Mouse (Mus musculus) heart, embryonic 14.5 days (tissue): ENCODE data around the gene Cgrrf1. TPM values are rescaled to one million over a fixed set of nuclear protein-coding genes. Genes with fewer than 3 reads are reported as not detected.

Source experiments
- ATAC-seq: fragments of 200-750 bp; cut with Nextera tagmentation; 2 replicates; pipeline ENCODE4 v1.8.0; 2017; ENCODE audit warnings: low read depth, moderate TSS enrichment; ENCODE audit not compliant: insufficient number of reproducible peaks, insufficient read depth, low FRiP score
- H3K27ac ChIP-seq, 2 experiments: fragments of 200-500 bp in 1 of 2; fragments of 300-500 bp in 1 of 2; sonication (generic) in 1 of 2; replicated peaks in 1 of 2; 2 replicates each; pipeline ENCODE4 v1.5.1; 2012 to 2014; ENCODE audit warnings: low read depth in 2 of 2, low read length in 2 of 2, control low read depth in 1 of 2, mild to moderate bottlenecking in 1 of 2, mixed read lengths in 1 of 2; ENCODE audit not compliant: control insufficient read depth in 1 of 2, insufficient read depth in 1 of 2
- H3K27me3 ChIP-seq: fragments of 300-500 bp; sonication (generic); 2 replicates; pipeline ENCODE4 v1.6.1; 2014; ENCODE audit warnings: mild to moderate bottlenecking, low read length, control low read depth; ENCODE audit not compliant: control insufficient read depth, insufficient read depth
- H3K36me3 ChIP-seq: fragments of 300-500 bp; sonication (generic); 2 replicates; pipeline ENCODE4 v1.6.1; 2014; ENCODE audit warnings: mild to moderate bottlenecking, control low read depth, low read length, mixed read lengths; ENCODE audit not compliant: control insufficient read depth, insufficient read depth
- H3K4me1 ChIP-seq, 2 experiments: fragments of 200-500 bp in 1 of 2; fragments of 300-500 bp in 1 of 2; sonication (generic) in 1 of 2; 2 replicates each; pipeline ENCODE4 v1.6.1; 2012 to 2014; ENCODE audit warnings: low read length in 2 of 2, control low read depth in 1 of 2, mixed read lengths in 1 of 2; ENCODE audit not compliant: control insufficient read depth in 2 of 2, insufficient read depth in 2 of 2
- H3K4me2 ChIP-seq: fragments of 300-500 bp; sonication (generic); 2 replicates; pipeline ENCODE4 v1.6.1; 2014; ENCODE audit warnings: mild to moderate bottlenecking, low read length
- H3K4me3 ChIP-seq, 2 experiments: fragments of 200-500 bp in 1 of 2; fragments of 300-500 bp in 1 of 2; sonication (generic) in 1 of 2; 2 replicates each; pipeline ENCODE4 v1.5.1; 2012 to 2014; ENCODE audit warnings: low read length in 2 of 2, mild to moderate bottlenecking in 2 of 2, control low read depth in 1 of 2, low read depth in 1 of 2, moderate library complexity in 1 of 2; ENCODE audit not compliant: control insufficient read depth in 1 of 2, insufficient read depth in 1 of 2
- H3K9ac ChIP-seq: fragments of 300-500 bp; sonication (generic); 2 replicates; pipeline ENCODE4 v1.6.1; 2014; ENCODE audit warnings: mild to moderate bottlenecking, low read length
- H3K9me3 ChIP-seq: fragments of 300-500 bp; sonication (generic); 2 replicates; pipeline ENCODE4 v1.6.1; 2016; ENCODE audit warnings: low read length, control low read depth; ENCODE audit not compliant: control insufficient read depth
- WGBS: fragments of 180-500 bp; shearing (Covaris S2); extraction: QIAGEN DNeasy Blood & Tissue Kit; methylation state at CpG from one replicate; pipeline ENCODE4 v1.1.7; 2014; 5-methylcytosine and 5-hydroxymethylcytosine counted together
- polyA plus RNA-seq: library from polyadenylated mRNA; unstranded; fragments of >200 nt; fragmentation: Nextera tagmentation; extraction: Ambion mirVana; gene quantifications from 2 replicates; pipeline ENCODE4 v1.2.1, GENCODE M21; 2014

The Cgrrf1 gene
- polyA plus RNA-seq, 1 experiment from 2014 or later: 35.3 TPM

DNA sequence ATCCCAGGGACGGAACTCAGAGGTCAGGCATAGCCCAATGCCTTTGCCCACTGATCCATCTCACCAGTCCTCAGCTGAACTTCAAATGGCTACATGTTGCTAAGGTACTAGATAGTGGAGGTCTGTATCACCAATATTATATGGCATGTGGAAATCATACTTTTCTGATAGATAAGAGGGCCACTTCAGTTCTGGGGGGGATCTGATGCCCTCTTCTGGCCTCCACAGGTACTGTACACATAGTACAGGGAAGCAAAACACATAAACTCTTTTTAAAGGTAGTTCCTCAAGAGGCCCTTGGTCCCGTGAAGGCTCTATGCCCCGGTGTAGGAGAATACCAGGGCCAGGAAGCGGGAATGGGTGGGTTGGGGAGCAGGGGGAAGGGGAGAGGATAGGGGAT, 41.6 kb upstream of the Cgrrf1 start:
- Histone ChIP-seq H3K9me3 (no peaks in the 10 kb centered on the region), H3K9ac (no peak overlapping the region), H3K4me2 (no peak overlapping the region), H3K4me1 (peaks cover 4 to 17% of the 10 kb centered on the region in 2 experiments), H3K27me3 (no peaks in the 10 kb centered on the region), H3K36me3 (no peaks in the 10 kb centered on the region), H3K27ac (no peak overlapping the region), H3K4me3 (no peak overlapping the region)
- no peak for ATAC-seq
- 75% methylated on average over 4 of the region's 4 CpGs for WGBS

DNA sequence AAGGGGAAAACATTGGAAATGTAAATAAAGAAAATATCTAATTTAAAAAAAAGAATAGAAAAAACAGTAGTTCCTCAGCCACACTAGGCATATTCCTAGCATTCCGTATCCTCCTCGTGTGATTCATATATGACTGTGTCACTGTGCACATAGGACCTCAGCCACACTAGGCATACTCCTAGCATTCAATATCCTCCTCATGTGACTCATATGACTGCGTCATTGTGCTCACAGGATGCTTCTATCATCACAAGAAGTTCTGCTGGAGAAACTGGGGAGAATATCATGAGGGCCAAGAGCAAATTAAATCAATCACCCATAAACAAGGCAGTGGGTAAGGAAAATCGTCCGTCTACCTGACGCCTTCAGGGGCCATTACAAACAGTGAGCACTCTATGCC, 41.2 kb upstream of the Cgrrf1 start:
- H3K4me3 ChIP-seq: no peak overlapping the region
- H3K27me3 ChIP-seq: no peaks in the 10 kb centered on the region
- peaks cover 4 to 17% of the 10 kb centered on the region in 2 experiments for H3K4me1 ChIP-seq
- H3K9ac ChIP-seq: no peak overlapping the region
- ATAC-seq: no peak
- WGBS: 88% methylated on average over 6 of the region's 6 CpGs
- no peak overlapping the region for H3K27ac ChIP-seq
- no peaks in the 10 kb centered on the region for H3K36me3 ChIP-seq
- no peak overlapping the region for H3K4me2 ChIP-seq
- no peaks in the 10 kb centered on the region for H3K9me3 ChIP-seq

DNA sequence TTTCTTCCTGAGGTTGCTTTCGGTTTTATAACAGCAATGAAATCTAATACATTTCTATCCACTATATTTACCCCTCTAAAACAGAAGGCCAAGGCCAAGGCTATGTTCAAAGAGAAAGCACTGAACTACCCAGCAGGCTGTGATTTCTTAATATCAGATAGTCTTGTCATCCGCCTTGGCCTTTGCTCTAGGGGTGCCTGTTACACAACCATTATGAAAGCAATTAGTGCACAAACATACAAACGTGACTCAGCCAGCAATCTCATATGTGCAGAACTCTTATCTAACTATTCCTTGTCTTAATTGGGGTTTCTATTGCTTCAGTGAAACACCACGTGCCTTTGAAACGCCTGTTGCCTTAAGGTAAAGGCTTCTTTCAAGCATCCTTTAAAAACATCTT, 37.8 kb upstream of the Cgrrf1 start:
- 82% methylated on average over 5 of the region's 5 CpGs for WGBS
- H3K27ac ChIP-seq: no peak overlapping the region
- no peak overlapping the region for H3K4me2 ChIP-seq
- no peak for ATAC-seq
- no peak overlapping the region for H3K4me3 ChIP-seq
- H3K27me3 ChIP-seq: no peaks in the 10 kb centered on the region
- H3K4me1 ChIP-seq: no peaks in the 10 kb centered on the region; a peak in 1 of 4 replicates
- no peak overlapping the region for H3K9ac ChIP-seq
- H3K9me3 ChIP-seq: no peaks in the 10 kb centered on the region
- H3K36me3 ChIP-seq: 0 out of 2 replicates have a peak, but pooled peaks cover under 1% of the 10 kb centered on the region

DNA sequence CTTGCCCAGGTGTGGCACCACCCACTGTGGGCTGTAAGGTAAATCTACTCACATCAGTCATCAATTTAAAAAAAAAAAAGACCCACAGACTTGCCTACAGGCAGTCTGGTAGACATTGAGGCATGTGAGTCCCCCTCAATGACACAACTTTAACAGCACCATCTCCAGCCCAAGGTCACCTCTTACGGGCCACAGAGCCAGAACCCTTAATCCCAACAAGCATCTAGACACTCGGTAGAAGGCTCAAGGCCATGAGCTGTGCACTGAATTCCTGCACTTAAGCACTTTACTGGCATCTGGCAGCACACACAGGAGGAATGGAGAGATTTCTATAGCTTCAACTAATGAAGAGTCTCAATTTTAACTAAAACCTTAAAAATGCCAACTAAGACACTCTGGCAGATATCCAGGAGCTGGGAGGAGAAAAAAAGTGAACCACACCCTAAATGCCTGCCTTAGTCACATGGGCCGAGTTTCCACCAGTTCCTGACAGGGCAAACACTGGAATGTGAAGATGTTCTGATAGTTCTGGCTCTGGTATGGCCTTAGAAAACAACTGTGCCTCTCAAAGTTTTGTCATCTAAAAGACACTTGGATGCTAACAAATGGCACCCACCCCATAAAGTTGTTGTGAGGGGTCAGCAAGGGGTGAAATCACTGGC, 31.1 kb upstream of the Cgrrf1 start:
- H3K9ac ChIP-seq: no peak overlapping the region
- peaks cover 0 to 6% of the 10 kb centered on the region in 2 experiments; a peak in 2 of 4 replicates for H3K4me1 ChIP-seq
- no peak overlapping the region for H3K4me2 ChIP-seq
- no peak overlapping the region for H3K4me3 ChIP-seq
- WGBS: 56% methylated on average over 3 of the region's 3 CpGs
- H3K36me3 ChIP-seq: 0 out of 2 replicates have a peak, but pooled peaks cover 7% of the 10 kb centered on the region
- ATAC-seq: no peak
- H3K9me3 ChIP-seq: no peaks in the 10 kb centered on the region
- no peak overlapping the region for H3K27ac ChIP-seq
- H3K27me3 ChIP-seq: no peaks in the 10 kb centered on the region

DNA sequence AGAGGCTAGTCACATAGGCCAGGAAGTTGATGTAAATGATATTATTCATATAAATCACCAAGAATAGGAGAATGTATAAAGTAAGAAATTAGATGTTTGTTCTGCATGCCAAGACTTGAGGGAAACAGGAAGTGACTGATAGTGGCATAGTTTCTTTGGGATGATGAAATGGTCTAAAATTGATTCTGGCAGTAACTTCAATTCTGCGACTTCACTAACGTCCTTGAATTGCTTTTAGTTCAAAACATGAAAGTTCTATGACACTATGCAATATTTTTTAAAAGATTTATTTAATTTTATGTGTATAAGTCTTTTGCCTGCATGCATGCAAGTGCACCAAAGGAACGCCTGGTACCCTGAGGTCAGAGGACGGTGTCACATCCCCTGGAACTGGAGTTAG, 28.7 kb upstream of the Cgrrf1 start:
- H3K36me3 ChIP-seq: peaks cover 10% of the 10 kb centered on the region; the same call in 1 of the 2 replicates
- H3K4me3 ChIP-seq: no peak overlapping the region
- WGBS: 90% methylated on average over 4 of the region's 4 CpGs
- no peak for ATAC-seq
- no peak overlapping the region for H3K4me2 ChIP-seq
- H3K9ac ChIP-seq: no peak overlapping the region
- no peaks in the 10 kb centered on the region for H3K27me3 ChIP-seq
- H3K27ac ChIP-seq: no peak overlapping the region
- H3K9me3 ChIP-seq: no peaks in the 10 kb centered on the region
- H3K4me1 ChIP-seq: peaks cover 0 to 6% of the 10 kb centered on the region in 2 experiments; a peak in 2 of 4 replicates

DNA sequence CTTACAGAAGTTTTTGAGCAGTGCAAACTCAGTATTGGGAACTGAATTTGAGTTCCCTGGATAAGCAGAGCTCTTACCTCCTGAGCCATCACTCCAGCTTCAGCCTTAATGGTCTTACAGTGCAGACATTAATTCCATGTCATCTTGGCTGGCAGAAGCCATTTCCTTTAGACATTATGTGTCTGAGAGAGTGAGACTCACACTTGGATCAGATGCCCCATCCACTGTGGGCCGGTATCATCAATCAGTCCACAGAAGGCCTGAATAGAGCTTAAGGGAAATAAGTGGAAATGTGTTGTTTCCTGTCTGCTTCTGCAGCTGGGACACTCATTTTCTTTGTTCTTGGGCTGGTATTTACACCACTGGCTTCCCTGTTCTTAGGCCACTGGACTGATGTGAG, 28.1 kb upstream of the Cgrrf1 start:
- Histone ChIP-seq H3K9ac (no peak overlapping the region), H3K36me3 (peaks cover 14% of the 10 kb centered on the region; the same call in 1 of the 2 replicates), H3K27me3 (no peaks in the 10 kb centered on the region), H3K9me3 (no peaks in the 10 kb centered on the region), H3K4me2 (no peak overlapping the region), H3K27ac (no peak overlapping the region), H3K4me1 (peaks cover 0 to 6% of the 10 kb centered on the region in 2 experiments; a peak in 2 of 4 replicates), H3K4me3 (no peak overlapping the region)
- WGBS: 69% methylated on average over 1 of the region's 1 CpGs
- no peak for ATAC-seq

DNA sequence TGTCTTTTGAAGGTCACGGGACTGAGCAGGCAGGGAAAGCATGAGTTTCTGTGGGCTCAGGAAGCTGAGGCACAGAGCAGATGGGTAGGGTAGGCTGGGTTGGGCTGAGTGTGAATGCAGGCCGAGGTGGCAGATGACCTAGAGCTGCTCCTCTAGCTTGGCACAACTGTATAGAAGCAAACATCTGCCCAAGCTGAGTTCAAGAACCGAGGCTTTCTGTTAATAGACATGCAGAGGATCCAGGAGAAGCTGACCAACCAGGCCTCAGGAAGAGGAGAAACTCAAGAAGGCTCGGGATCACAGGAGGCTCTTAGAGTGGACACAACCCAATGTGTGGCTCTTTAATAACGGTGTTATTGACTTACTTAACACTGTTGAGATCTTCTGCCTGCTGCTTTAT, 25.7 kb upstream of the Cgrrf1 start:
- no peak overlapping the region for H3K9ac ChIP-seq
- H3K4me1 ChIP-seq: peaks cover 0 to 3% of the 10 kb centered on the region in 2 experiments; a peak in 1 of 4 replicates
- H3K4me3 ChIP-seq: no peak overlapping the region
- peaks cover 29% of the 10 kb centered on the region for H3K36me3 ChIP-seq
- no peaks in the 10 kb centered on the region for H3K27me3 ChIP-seq
- no peak overlapping the region for H3K4me2 ChIP-seq
- no peak for ATAC-seq
- H3K9me3 ChIP-seq: no peaks in the 10 kb centered on the region
- no peak overlapping the region for H3K27ac ChIP-seq
- WGBS: 80% methylated on average over 5 of the region's 5 CpGs

DNA sequence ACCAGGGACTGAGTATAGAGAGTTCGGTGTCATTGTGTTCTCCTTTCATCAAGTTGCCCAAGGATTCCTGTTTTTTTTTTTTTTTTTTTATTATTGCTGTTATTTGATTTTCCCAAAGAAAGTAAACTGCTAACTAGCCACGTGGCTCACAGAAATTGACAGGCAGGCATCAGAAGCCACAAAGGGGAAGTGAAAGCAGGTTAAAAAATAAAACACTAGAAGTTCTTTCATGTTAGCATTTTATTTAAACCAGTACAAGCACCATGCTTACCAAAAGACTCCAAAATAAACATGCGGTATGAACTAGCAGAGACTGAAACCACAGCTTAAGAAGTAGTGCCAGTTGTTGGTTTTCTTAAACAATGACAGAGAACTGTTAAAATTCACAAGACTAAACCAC, 24.0 kb upstream of the Cgrrf1 start:
- Histone ChIP-seq H3K27ac (no peak overlapping the region), H3K4me1 (no peaks in the 10 kb centered on the region), H3K27me3 (no peaks in the 10 kb centered on the region), H3K9ac (no peak overlapping the region), H3K4me2 (no peak overlapping the region), H3K36me3 (peaks cover 44% of the 10 kb centered on the region), H3K9me3 (no peaks in the 10 kb centered on the region), H3K4me3 (no peak overlapping the region)
- ATAC-seq: no peak
- 82% methylated on average over 3 of the region's 3 CpGs for WGBS
